Mouse (Mus musculus): ENCODE measurements around the gene Rimkla. TPM values are rescaled to one million over a fixed set of nuclear protein-coding genes. Genes with fewer than 3 reads are reported as not detected.

Rimkla gene
- total RNA-seq, 2 experiments from 2014 or later, result not detected

DNA sequence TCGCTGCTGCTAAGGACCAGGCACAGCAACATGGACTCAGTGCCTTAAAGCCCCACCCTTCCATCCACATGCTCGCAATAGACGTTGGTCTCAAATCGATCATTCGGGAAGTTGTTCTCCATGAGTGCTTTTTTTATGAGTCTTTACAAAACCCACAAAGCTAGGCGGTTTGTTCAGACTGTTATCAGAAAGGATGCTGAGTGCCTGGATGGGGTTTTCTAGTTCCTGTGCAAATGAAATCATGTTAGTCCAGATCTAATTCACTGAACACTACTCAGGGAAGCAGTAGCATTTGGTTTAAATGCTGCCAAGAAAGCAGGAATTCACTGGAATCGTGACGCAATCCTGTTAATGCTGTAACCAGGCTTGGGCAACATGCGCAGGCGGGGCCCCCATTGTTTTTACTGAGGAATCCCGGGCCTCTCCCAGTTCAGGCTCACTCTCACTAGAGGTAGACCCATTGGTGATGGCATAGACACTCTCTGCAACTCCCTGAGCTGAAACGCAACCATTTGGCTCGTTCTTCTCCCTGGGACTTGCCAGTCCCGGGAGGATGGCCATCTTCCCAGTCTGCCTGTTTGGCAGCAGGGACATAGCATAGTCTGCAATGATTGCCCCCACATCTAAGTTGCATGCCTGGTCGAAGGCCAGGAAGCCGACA is 24.6 kb downstream of the Rimkla start:
- peak; percentile 36 for DNase-seq

DNA sequence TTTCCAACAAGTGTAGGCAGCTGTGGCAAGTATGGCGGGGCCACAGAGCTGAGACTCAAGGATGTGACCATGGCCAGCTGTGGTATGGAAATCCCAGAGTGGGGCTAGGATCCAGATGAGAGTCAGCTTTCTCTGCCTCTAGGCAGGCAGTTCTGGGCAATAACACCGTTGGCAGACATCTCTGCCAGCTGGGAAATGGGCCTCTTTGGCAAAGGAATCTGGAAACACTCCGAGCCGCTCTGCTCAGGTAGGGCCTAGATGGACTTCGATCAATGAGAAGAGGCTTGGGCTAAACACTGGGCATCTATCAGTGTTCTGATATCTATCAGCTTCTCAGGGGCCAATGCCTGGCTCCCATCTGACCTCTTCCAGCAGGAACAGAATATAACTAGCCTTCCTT is 26.6 kb downstream of the Rimkla start:
- DNase-seq, result no peak

DNA sequence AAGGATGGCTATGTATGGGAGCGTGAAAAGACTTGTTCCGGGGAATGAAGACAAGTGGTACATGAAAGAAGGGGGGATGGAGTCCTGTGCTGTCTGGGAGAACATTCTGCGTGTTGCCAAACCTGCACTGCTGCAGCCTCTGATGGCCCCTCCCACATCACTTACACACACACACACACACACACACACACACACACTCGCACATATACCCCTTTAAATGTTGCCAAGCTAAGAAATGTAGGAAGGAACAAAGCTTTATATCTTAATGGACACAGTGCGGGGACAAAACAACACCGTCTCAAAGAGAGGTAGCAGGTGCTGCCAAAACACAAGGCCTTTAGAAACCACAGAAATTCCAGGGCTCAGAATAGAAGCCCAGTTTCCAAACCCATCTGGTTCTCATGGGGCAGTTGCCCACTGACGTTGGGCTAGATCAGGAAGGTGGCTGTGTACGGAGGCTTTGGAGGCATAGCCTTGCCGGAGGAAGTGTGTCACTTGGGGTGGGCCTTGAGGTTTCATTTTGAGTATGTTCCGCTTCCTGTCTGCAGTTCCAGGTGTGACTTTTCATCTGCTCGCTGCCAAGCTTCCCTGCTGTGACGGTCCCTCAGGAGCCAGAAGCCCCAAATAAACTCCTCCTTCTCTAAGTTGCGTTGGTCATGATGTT is 28.5 kb downstream of the Rimkla start:
- DNase-seq, result no peak

DNA sequence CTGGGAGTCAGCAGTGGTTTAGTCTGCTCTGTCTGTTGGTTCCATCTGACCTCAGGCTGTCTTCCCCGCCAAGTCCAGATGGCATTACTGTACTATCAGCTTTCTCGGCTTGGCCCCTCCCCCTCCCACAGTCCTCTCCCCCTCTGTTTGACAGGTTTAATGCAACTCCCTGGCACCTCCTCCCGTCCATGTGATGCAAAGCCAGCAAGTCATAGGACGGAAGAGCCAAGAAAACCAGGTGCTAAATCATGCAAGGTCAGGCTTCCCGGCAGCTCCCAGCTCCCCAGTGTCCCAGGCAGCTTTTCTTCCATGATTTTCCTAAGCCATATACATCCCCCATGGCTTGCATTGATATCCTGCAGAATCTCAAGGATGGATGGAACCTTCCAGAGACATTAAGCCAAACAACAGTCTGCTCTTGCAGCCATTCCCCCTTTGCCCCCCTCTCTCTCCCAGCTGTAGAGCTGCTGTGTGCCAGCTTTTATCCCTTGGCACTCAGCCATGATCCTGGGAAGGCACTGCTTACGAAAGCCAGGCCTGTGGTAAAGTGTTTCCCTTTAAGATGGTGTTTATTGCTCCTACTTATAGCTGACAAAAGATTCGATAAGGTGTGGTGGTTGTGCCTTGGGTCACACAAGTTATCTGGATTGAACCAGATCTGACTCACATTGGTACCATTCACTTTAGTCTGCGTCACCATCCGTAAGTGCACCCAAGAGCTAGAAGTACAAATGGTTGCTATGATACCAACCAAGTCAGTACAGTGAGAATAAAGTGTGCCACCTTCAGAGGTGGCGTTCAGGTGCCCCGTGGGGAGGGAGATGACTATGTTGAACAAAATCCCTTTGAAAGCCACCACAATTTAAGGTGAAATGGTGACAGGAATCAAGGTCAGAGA is 29.3 kb downstream of the Rimkla start:
- DNase-seq, result peak; percentile 72

DNA sequence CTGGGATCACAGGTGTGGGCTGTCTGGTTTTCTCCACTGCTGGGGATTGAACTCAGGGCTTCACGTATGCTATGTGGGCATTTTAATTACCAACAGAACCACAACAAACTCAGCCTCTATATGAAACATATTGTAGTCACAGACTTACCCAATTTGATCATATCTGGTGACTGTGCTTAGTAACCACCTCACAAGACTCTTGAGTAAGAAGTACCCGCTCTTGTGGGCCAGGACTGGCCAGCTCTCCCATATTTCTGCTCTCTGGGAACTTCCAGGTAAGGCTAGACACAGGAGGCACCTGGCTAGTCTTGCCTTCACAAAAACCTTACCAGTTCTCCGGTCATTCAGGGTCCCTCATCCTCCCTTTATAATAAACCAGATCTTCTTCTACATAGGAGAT is 30.0 kb downstream of the Rimkla start:
- no peak for DNase-seq

DNA sequence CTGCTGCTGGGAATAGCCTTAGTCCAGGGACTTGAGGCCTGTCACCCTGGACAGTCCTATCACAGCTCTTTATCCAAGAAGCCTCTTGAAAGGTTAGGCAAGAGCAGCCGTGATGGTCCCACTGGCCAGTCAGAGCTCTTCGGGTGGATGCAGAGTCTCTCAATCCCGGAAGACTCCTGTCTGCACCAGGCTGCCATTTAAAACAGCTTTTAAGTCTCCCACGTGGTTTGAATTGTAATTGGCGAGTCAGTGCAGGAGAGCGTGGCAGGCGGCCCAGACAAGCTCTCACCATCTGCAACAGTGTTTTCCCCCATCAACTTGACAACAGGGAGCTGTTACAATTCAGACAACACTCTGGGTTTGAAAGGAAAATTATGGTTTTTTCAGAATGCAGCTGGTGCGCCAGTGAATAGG is 31.7 kb downstream of the Rimkla start:
- peak; percentile 50 for DNase-seq

DNA sequence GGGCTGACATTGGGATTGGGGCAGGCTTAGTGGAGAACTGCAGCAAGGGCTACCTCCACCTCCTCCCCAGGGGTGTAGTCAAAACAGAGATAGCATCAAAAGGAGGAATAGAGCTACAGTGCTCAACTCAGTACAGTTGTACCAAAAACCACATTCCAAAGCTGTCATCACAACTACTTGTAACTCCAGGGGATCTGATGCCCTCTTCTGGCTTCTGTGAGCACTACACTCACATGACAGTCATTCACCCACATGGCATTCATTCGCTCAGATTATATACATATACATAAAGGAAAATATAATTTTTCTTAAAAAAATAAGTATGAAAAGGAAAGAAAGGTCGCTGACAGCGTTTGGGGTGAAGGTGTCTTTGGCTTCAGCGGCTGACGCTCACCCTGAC is 32.1 kb downstream of the Rimkla start:
- DNase-seq, result no peak

DNA sequence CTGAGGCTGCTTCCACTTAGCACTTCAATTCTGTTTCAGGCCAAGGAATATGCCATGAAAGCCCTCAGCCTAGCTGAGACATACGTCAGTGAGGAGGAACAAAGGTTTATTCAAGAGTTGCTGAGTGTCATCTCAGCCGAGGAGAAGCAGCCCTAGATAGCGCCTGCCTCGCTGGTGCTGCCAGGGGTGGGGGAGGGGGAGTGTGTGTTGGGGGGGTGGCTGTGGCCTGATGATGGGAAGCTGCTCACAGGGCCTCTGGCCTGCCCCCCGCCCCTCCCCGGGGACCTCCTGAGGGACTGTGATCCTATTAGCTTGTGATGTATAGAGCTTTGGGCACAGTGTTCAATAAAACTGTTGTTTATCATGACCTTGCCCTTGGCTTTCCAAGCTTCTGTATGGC is 38.9 kb downstream of the Rimkla start:
- no peak for DNase-seq

DNA sequence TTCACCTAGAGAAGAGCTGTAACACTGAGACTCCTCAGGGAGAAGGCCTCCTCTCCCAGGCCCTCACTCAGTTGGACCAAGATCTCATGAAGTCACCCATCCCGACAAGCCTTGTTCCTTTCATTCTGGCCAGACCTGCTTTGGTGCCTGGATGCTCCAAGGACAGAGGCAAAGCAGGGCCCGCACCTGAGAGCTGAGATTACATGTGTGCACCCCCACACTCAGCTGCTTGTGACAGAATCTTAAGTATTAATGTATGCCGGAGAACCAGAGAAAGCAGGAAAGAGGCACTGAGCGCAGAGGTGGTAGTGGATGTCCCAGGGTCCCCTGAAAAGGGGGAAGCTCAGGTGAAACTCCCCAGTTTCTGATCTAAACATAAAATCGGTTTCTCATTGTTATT is 39.3 kb downstream of the Rimkla start:
- no peak for DNase-seq

DNA sequence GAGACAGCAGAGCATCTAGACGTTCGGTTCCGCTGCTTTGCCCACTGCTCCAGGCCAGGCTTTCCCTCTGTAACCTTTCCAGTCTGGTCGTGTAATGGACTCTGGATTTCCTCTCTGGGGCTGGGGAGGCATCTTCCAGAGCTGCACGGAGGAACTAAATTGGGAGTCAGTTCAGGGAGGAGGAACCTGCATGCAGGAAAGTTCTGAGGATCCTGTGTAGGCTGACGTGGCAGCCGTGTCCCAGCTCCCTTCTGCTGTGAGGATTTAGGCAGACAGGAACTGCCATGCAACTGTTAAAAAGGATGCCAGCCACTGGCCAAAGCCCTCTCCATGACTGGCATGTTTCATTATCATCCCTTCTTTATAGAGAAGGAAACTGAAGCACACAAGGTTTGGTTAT is 42.0 kb downstream of the Rimkla start:
- DNase-seq, result no peak

DNA sequence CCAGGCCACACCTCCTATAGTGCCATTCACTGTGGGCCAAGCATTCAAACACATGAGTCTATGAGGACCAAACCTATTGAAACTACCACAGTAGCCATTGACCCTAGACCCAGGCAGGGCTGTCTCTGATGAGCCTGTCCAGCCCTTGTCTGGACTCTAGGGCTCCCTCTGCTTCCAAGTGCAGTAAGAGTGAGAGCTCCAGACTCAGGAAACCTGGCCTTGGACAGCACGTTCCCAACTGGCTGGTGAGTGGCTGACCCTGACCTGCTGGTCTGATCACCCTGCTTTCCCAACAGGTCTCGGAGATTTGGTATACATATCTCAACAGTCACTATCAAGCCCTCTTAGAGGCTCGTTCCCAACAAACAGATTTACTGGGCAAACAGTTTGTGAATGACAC is 44.6 kb downstream of the Rimkla start:
- no peak for DNase-seq

DNA sequence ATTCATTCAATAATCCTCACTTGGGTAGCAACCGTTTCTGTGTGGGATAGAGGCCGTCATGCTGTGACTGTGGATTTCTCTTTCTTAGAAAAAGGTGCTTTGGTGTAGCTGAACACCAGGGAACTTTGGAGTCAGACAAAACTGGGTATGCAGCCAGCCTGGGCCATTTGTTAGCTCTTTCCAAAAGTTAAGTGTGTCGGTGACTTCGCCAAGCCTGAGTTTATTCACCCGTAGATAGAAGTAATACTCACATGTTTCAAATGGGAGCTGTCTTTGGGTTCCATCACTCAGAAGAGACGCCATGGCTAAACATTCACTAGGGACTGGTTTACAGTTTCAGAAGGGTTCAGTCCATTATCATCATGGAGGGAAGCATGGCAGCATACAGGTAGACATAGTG is 45.2 kb downstream of the Rimkla start:
- no peak for DNase-seq

DNA sequence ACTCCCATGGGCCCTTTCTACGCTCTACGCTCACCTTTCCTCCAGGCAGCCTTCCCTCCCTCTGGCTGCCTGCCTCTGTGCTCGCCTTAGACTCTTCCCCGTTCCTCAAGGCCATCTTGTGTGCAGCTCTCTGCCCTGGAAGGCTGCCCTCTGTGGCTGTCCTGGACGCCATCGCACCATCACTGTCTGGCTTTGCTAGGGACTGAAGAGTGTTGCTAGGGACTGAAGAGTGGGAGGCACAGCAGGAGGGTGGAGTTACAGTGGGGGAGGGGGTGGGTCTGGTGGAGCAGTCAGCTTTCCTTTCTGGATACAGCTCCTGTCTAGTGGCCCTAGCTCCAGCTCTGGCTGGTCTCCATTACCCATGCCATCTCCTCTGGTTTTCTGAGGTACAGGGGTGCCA is 49.9 kb downstream of the Rimkla start:
- no peak for DNase-seq

DNA sequence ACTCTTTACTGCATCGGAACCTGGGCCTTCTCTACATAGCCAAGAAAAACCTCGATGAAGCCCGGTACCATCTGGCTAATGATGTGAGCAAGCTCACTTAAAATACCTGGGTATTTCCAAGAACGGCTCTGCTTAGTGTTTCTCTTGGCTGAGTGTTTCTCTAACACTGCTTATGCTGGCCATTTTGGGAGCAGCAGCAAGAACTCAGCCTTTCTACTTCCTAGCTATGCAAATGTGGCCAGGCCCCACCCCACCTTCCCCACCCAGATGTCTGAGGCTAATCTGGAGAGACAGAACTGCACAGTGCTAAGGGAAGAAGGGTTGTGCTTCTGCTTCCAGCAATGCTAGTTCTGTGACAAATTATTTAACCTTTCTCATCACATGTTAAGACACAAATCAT is 50.6 kb downstream of the Rimkla start:
- no peak for DNase-seq

DNA sequence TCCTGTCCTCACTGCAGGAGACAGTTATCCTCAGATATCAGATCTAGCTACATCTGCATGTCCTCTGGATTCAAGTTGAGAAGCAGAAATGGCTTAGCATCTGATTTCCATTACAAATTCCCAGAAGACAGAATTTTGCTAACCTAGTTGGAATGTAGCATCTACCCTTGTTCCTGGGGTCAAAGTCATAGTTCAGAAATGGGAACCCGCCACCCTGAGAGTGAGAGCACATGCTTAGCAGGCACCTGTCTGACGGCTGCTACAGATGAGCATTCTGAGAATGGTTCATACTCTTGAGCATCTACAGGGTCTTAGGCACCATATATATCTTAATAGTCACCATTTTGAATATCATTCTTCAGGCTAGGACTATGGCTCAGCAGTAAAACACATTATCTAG is 54.5 kb downstream of the Rimkla start:
- DNase-seq, result no peak

DNA sequence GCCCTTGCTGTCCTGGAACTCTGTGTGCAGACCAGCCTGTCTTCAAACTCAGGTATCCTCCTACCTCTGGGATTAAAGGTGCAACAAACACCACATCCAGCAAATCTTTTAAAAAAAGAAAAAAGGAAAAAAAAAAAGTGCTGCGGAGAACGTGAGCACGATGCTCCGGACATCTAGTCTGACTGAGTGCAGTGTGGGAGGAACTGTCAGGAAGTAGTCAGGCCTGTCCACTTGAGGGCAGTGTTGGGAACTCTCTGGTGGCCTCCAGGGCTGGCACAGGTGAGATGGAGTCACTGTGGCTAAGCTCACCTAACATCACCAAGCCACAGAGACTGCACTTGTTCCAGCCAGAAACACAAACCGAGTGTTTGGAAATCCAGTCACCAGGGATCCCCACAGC is 61.8 kb downstream of the Rimkla start:
- DNase-seq, result no peak

DNA sequence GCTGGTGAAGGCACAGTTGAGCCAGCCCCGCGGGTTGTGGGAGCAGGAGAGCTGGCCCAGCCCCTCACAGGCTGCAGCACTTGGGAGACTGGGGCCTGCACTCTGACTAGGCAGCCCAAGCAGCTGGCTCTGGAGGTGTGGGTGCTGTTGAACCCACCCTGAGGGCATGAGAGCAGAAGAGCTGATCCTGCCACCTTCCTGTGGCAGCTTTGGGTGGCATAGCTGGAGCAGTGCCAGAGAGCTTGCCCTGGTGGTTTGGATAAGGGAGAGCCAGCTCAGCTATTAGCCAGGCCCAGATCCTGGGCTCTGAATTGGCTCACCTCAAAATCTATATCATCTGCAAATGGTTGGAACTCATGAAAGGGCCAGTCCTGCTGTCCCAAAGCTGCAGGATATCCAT is 64.7 kb downstream of the Rimkla start:
- no peak for DNase-seq

DNA sequence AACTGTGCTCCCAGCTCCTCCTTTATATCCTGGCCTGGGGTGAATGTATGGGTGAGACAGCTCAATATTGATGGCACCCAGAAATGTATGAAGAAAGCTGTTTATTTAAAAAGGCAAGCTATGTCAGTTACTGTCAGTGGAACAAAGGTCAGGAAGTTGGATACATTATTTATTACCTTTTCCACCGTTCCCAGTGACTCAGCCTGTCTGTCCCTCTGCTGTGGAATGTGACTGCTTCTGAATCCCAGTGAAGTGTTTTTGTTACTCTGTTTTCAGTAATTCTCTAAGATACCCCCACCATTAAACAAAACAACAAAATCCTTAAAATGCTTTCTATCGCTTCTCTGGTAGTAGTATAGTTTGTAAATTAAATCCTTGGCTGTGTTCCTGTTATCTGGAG is 66.8 kb downstream of the Rimkla start:
- DNase-seq, result no peak

DNA sequence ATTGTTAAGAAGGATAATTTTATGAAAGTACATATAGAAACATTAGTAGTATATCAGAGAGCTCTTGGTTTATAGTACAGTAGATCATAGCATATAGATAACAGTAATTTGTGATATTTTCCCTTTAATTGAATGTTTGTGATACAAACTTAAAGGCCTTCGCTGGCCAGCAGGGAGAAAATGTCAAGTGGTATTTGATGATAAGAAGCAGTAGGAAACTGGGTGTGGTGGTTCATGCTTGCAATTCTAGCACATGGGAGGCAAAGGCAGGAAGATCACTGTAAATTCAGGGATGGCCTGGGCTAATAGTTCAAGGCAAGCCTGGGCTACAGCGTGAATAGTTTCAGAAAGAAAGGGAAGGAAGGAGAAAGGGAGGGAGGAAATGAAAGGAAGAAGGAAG is 67.4 kb downstream of the Rimkla start:
- no peak for DNase-seq

DNA sequence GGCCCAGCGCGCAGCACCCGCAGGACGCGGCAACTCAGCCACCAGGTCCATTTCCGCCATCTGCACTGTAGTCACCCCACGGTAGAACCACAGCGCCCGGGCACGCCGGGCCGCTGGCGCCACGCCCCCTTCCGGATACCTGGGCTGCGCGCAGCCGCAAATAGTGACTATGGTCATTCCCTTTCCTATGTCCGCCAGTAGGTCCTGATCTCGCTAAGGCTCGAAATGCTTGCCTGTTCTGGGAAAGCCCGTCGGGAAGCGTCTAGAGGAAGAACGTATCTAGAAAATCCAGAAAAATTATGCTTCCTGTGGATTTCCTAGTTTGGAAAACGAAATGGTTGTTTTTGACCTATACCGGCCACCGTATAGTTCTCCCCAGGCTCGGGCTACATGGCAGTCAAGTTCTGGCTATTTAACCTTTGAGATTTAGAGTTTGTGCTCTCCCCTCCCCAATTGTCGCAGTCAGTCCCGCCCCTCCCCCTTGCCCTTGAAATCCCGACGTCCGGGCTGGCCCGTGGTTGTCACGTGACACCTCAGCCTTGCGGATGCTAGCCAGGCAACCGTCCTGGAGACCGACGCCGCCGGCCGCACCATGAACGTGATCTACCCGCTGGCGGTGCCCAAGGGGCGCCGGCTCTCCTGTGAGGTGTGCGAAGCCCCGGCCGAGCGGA is 70.0 kb downstream of the Rimkla start, which contains the start of the genes Ppcs and Zmynd12:
Ppcs (minus strand) TSS at position 127 of the 671 bp plus-strand sequence.
Zmynd12 (plus strand) TSS at position 521 of the 671 bp plus-strand sequence.
- peak; percentile 87 for DNase-seq

DNA sequence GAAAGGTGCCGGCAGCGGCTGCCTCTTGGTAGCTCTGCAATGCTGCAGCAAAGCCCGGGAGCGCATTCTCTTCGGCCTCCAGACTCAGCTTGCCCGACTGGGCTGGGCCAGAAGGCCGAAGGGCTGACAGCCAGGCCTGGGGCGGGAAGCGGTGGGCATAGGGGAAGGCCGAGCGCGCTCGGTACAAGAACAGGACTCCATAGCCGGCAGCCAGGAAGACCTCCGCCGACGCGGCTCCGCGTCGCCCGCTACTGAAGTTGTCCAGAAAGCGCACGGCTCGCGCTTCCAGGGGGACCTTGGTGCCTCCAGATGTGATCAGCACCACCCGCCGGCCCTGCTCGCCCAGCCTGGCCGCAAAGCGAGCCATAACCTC is 70.5 kb downstream of the Rimkla start:
- no peak for DNase-seq

DNA sequence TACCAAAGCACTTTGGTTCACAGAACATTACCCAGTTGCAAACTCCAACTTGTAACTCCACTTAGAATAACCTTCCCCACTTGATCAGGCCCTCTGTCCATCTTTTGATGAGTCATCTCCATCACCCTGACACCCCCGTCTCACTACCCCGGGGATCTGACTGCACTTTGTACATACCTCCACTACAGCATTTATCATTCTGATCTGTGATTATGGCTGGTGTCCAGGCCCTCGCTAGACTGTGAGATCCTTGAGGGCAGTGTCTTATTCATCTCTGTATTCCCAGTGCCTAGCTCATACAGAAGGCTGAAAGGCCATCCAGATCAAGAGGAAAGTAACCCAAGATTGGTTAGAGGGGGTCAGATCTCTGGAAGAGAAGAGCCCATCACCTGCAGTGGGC is 71.2 kb downstream of the Rimkla start:
- no peak for DNase-seq

DNA sequence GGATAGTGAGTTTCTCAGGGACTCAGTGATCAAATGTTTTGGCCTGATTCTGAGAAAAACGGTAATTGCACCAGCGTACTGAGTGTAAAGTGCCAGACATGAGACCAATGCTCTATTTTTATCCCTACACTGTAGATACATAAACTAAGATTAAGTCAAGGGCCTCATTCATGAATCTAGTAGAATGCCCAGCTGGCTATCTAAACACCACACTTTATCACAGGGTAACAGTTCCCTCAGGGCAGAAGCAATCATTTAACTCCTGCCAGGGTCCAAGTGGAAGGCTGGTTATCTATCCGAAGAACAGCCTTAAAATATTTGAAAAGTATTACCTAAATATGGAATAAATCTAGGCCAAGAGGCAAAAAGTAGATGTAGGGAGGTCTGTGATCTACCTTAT is 74.5 kb downstream of the Rimkla start:
- DNase-seq, result no peak
